Mouse (Mus musculus) MEL-GATA-1-ER (cell line): ENCODE results near the gene Zfp560.
"Not testable (repeated sequence)": the region's sequence is repeated elsewhere in the genome, so short reads cannot be mapped to it uniquely, and the experiment has no call there.

Experiments used
- DNase-seq: peaks from one replicate; pipeline ENCODE4 v3.0.0-alpha.2; 2012; ENCODE audit warnings: low read depth; ENCODE audit errors: extremely low read depth

The Zfp560 gene

GRCm38 (mm10) chr9:20384532-20385342 is at the start of gene Zfp560:
TSS of gene Zfp560 (minus strand) at chr9:20385177.
- DNase-seq, result peak; percentile 84

- no peak for DNase-seq
Measured at GRCm38 (mm10) chr9:20430004-20430403, 45.0 kb upstream of the Zfp560 start.

GRCm38 (mm10) chr9:20411460-20411859 is 26.5 kb upstream of the Zfp560 start:
- DNase-seq, result no peak

GRCm38 (mm10) chr9:20409319-20409718 is 24.3 kb upstream of the Zfp560 start:
- no peak for DNase-seq

- DNase-seq, result no peak
Measured at GRCm38 (mm10) chr9:20385343-20385703, 346 bp upstream of the Zfp560 start.

GRCm38 (mm10) chr9:20383659-20384058 is 1.3 kb downstream of the Zfp560 start:
- DNase-seq, result no peak

- no peak for DNase-seq
Measured at GRCm38 (mm10) chr9:20374712-20375111, 10.3 kb downstream of the Zfp560 start.

- DNase-seq, result no peak
Measured at GRCm38 (mm10) chr9:20367311-20367710, 17.7 kb downstream of the Zfp560 start.

GRCm38 (mm10) chr9:20348501-20348900 is 36.5 kb downstream of the Zfp560 start:
- DNase-seq, result no peak

GRCm38 (mm10) chr9:20335994-20336393 is 49.0 kb downstream of the Zfp560 start, which contains the start of gene Olfr18:
TSS of gene Olfr18 (minus strand) at chr9:20336094.
- DNase-seq, result no peak

GRCm38 (mm10) chr9:20298232-20298631 is 86.7 kb downstream of the Zfp560 start, which contains the start of gene Olfr873:
TSS of gene Olfr873 (plus strand) at chr9:20298532.
- DNase-seq, result no peak

- DNase-seq, result not testable (repeated sequence)
Measured at GRCm38 (mm10) chr9:20295562-20295961, 89.4 kb downstream of the Zfp560 start.
